Mouse (Mus musculus) spleen, adult 2 months (tissue): ENCODE data around the gene Prex1.

Experiments
- CTCF ChIP-seq: fragments of 200-500 bp; IDR thresholded peaks from 2 replicates; pipeline ENCODE4 v1.5.1; 2011; ENCODE audit warnings: mild to moderate bottlenecking, inconsistent platforms; ENCODE audit not compliant: insufficient read depth, insufficient read length, insufficient replicate concordance; ENCODE audit errors: extremely low read depth
- POLR2A ChIP-seq: fragments of 200-500 bp; IDR thresholded peaks from 2 replicates; pipeline ENCODE4 v1.6.1; 2011; ENCODE audit warnings: low read depth, low read length, inconsistent platforms

DNA sequence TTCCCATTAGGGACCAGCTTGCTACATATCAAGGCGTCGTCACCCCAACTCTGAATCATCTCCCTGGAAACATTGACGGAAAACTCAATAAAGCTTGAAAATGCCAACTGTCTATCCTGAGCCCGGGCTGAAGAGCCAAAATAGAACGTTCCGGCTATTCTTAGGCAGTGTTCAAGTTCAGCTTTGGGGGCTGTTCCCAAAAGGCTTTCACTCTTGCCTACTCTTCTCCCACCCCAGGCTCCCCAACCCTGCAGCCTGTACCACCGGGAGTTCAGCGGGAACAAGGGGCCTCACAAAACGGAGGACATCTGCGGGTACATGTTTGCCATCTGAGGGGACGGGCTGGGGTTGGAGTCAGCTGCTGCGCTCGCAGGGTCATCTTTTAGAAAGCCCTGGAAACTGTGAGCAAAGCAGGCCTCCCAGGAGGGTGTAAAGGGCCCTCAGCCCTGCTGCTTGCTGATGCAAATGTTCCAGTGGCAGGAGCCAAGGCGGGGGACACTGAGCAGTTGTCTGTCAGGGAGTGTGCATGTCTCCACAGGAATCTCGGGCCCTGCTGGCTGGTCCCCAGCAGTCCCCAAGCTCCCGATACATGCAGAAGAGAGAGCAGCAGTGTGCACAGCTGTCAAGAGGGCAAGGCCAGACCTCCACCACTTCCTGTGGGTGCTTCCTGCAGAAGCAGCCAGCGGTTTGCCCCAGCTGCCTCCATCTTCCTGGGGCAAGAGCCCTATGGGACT is 83.5 kb downstream of the Prex1 start:
- no peak for TF ChIP-seq CTCF
- no peak for TF ChIP-seq POLR2A
